Mouse (Mus musculus): ENCODE data around the gene Entpd2. TPM values are rescaled to one million over a fixed set of nuclear protein-coding genes. Genes with fewer than 3 reads are reported as not detected.

Entpd2 gene
- polyA plus RNA-seq, 1 experiment, result 6.2 TPM

DNA sequence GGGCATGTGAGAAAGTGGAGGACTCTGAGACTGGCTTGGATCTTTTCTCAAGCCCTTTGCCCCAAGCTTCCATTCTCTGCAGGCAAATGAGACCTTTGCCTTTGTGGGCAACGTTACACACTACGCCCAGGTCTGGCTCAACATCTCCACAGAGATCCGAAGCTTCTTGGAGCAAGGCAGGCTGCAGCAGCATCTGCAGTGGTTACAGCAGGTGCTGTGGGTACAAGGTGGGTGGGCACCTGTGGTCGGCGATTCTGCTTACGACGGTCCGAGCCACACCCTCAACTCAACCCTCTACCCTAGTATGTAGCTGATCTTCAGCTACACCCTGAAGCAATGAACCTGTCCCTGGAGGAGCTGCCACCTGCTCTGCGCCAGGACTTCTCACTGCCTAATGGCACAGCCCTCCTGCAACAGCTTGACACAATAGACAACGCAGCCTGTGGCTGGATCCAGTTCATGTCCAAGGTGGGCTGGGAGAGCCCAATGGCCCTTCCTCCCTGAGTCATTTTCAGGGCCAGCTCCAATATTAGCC lies 40.7 kb downstream of the Entpd2 start:
- no peak overlapping the region for H3K4me3 ChIP-seq (ENCODE audit: control insufficient read depth, low read depth, low read length)
- H3K36me3 ChIP-seq (ENCODE audit: control insufficient read depth, insufficient read depth, low read length), result no peaks in the 10 kb centered on the region
- no peak overlapping the region for H3K27ac ChIP-seq (ENCODE audit: control insufficient read depth, insufficient read depth, low read depth, low read length)
- H3K27me3 ChIP-seq (ENCODE audit: control insufficient read depth, insufficient read depth, low read length), result no peaks in the 10 kb centered on the region
- TF ChIP-seq CTCF (IDR thresholded peaks at IDR 0.05; ENCODE audit: control insufficient read depth, insufficient read depth, insufficient replicate concordance, low read depth, low read length) (no peak), POLR2A (IDR thresholded peaks at IDR 0.05; ENCODE audit: control insufficient read depth, low read depth, low read length) (no peak)
- H3K4me1 ChIP-seq (ENCODE audit: control insufficient read depth, insufficient read depth, low read length), result no peaks in the 10 kb centered on the region

DNA sequence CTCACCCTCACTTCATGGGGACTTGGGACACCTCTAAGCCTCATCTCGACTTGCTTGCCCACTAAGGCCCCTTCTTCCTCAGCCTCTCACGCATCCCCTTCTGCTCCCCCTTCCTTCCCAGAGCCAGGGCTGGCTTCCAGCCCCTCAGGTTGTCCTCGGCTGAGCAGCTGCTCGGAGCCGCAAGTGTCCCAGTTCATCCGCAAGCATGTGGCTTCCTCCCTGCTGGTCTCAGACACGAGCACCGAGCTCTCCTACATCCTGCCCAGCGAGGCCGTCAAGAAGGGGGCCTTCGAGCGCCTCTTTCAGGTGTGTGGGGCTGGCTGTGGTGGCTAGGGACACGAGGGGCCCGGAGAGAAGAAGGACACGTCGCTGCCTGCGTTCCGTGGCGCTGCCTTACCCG lies 45.4 kb downstream of the Entpd2 start:
- TF ChIP-seq CTCF (IDR thresholded peaks at IDR 0.05; ENCODE audit: control insufficient read depth, insufficient read depth, insufficient replicate concordance, low read depth, low read length), result no peak
- TF ChIP-seq POLR2A (IDR thresholded peaks at IDR 0.05; ENCODE audit: control insufficient read depth, low read depth, low read length), result no peak
- H3K36me3 ChIP-seq (ENCODE audit: control insufficient read depth, insufficient read depth, low read length), result no peaks in the 10 kb centered on the region
- H3K27me3 ChIP-seq (ENCODE audit: control insufficient read depth, insufficient read depth, low read length), result no peaks in the 10 kb centered on the region
- no peak overlapping the region for H3K4me3 ChIP-seq (ENCODE audit: control insufficient read depth, low read depth, low read length)
- no peak overlapping the region for H3K27ac ChIP-seq (ENCODE audit: control insufficient read depth, insufficient read depth, low read depth, low read length)
- no peaks in the 10 kb centered on the region for H3K4me1 ChIP-seq (ENCODE audit: control insufficient read depth, insufficient read depth, low read length)

DNA sequence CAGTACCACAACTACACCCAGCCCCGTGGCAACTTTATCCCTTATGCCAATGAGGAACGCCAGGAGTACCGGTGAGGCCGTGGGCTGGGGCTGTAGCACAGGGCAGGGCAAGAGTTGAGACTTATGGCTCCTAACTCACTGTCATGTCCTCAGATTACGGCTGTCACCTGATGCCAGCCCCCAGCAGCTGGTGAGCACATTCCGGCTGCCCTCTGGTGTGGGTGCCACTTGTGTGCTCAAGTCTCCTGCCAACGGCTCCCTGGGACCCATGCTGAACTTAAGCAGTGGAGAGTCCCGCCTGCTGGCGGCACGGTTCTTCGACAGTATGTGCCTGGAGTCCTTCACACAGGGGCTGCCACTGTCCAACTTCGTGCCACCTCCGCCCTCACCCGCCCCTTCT lies 47.0 kb downstream of the Entpd2 start:
- no peaks in the 10 kb centered on the region for H3K27me3 ChIP-seq (ENCODE audit: control insufficient read depth, insufficient read depth, low read length)
- no peak overlapping the region for H3K4me3 ChIP-seq (ENCODE audit: control insufficient read depth, low read depth, low read length)
- H3K27ac ChIP-seq (ENCODE audit: control insufficient read depth, insufficient read depth, low read depth, low read length), result no peak overlapping the region
- no peak for TF ChIP-seq POLR2A (IDR thresholded peaks at IDR 0.05; ENCODE audit: control insufficient read depth, low read depth, low read length)
- TF ChIP-seq CTCF (IDR thresholded peaks at IDR 0.05; ENCODE audit: control insufficient read depth, insufficient read depth, insufficient replicate concordance, low read depth, low read length), result no peak
- no peaks in the 10 kb centered on the region for H3K36me3 ChIP-seq (ENCODE audit: control insufficient read depth, insufficient read depth, low read length)
- no peaks in the 10 kb centered on the region for H3K4me1 ChIP-seq (ENCODE audit: control insufficient read depth, insufficient read depth, low read length)

Other genes with a start within 250 kb of the Entpd2 start
- 3.8 and 4.0 TPM in 2 replicates for gene Nrarp, start 215.1 kb upstream of the Entpd2 start, polyA plus RNA-seq (2012; rRNA removed)
- 0.98 and 1.3 TPM in 2 replicates for gene Tor4a, start 199.0 kb upstream of the Entpd2 start, polyA plus RNA-seq (2012; rRNA removed)
- gene Nelfb, start 184.4 kb upstream of the Entpd2 start, polyA plus RNA-seq (2012; rRNA removed), result 20.7 and 24.9 TPM in 2 replicates
- 244 and 247 TPM in 2 replicates for gene Stpg3, start 181.2 kb upstream of the Entpd2 start, polyA plus RNA-seq (2012; rRNA removed)
- 552 and 576 TPM in 2 replicates for gene Fam166a, start 177.1 kb upstream of the Entpd2 start, polyA plus RNA-seq (2012; rRNA removed)
- 2,564 and 2,638 TPM in 2 replicates for gene Tubb4b, start 171.2 kb upstream of the Entpd2 start, polyA plus RNA-seq (2012; rRNA removed)
- gene Slc34a3, start 161.5 kb upstream of the Entpd2 start, polyA plus RNA-seq (2012; rRNA removed), result 0.48 and 0.55 TPM in 2 replicates
- 0.05 TPM in 1 of 2 replicates, not detected in the other for gene Rnf224, start 159.1 kb upstream of the Entpd2 start, polyA plus RNA-seq (2012; rRNA removed)
- gene Rnf208, start 153.6 kb upstream of the Entpd2 start, polyA plus RNA-seq (2012; rRNA removed), result 7.4 and 8.1 TPM in 2 replicates
- gene Cysrt1, start 153.4 kb upstream of the Entpd2 start, polyA plus RNA-seq (2012; rRNA removed), result 0.12 and 0.31 TPM in 2 replicates
- gene AL732309.1, start 149.0 kb upstream of the Entpd2 start, polyA plus RNA-seq (2012; rRNA removed), result 7.0 and 7.9 TPM in 2 replicates
- 63.3 and 69.3 TPM in 2 replicates for gene Tmem203, start 140.4 kb upstream of the Entpd2 start, polyA plus RNA-seq (2012; rRNA removed)
- gene Tprn, start 133.3 kb upstream of the Entpd2 start, polyA plus RNA-seq (2012; rRNA removed), result 357 and 363 TPM in 2 replicates
- 54.9 and 64.2 TPM in 2 replicates for gene Ssna1, start 123.4 kb upstream of the Entpd2 start, polyA plus RNA-seq (2012; rRNA removed)
- gene Anapc2, start 123.4 kb upstream of the Entpd2 start, polyA plus RNA-seq (2012; rRNA removed), result 29.3 and 32.3 TPM in 2 replicates
- gene Tmem210, start 107.7 kb upstream of the Entpd2 start, polyA plus RNA-seq (2012; rRNA removed), result 830 and 870 TPM in 2 replicates
- gene Lrrc26, start 106.0 kb upstream of the Entpd2 start, polyA plus RNA-seq (2012; rRNA removed), result 3.5 and 4.3 TPM in 2 replicates
- 0.38 and 0.75 TPM in 2 replicates for gene Grin1, start 76.7 kb upstream of the Entpd2 start, polyA plus RNA-seq (2012; rRNA removed)
- gene Man1b1, start 63.5 kb upstream of the Entpd2 start, polyA plus RNA-seq (2012; rRNA removed), result 25.4 and 29.3 TPM in 2 replicates
- gene Dpp7, start 39.5 kb upstream of the Entpd2 start, polyA plus RNA-seq (2012; rRNA removed), result 4.0 and 5.0 TPM in 2 replicates
- gene Uap1l1, start 30.2 kb upstream of the Entpd2 start, polyA plus RNA-seq (2012; rRNA removed), result 1.7 and 2.2 TPM in 2 replicates
- 1.1 and 1.3 TPM in 2 replicates for gene Sapcd2, start 23.6 kb upstream of the Entpd2 start, polyA plus RNA-seq (2012; rRNA removed)
- 13.6 and 15.9 TPM in 2 replicates for gene Npdc1, start 3.5 kb downstream of the Entpd2 start, polyA plus RNA-seq (2012; rRNA removed)
- gene Fut7, start 27.4 kb downstream of the Entpd2 start, polyA plus RNA-seq (2012; rRNA removed), result 0.10 TPM in 1 of 2 replicates, not detected in the other
- gene Abca2, start 32.8 kb downstream of the Entpd2 start, polyA plus RNA-seq (2012; rRNA removed), result 17.3 and 18.3 TPM in 2 replicates
- gene Clic3, start 61.0 kb downstream of the Entpd2 start, polyA plus RNA-seq (2012; rRNA removed), result 0.78 and 11.8 TPM in 2 replicates
- 34.3 and 35.8 TPM in 2 replicates for gene Paxx, start 65.2 kb downstream of the Entpd2 start, polyA plus RNA-seq (2012; rRNA removed)
- 311 and 369 TPM in 2 replicates for gene Ptgds, start 74.2 kb downstream of the Entpd2 start, polyA plus RNA-seq (2012; rRNA removed)
- 5.7 TPM in 1 of 2 replicates, not detected in the other for gene Lcn12, start 98.0 kb downstream of the Entpd2 start, polyA plus RNA-seq (2012; rRNA removed)
- 137 and 166 TPM in 2 replicates for gene Fbxw5, start 104.9 kb downstream of the Entpd2 start, polyA plus RNA-seq (2012; rRNA removed)
- gene C8g, start 105.8 kb downstream of the Entpd2 start, polyA plus RNA-seq (2012; rRNA removed), result 58.4 and 70.5 TPM in 2 replicates
- 12.2 and 12.7 TPM in 2 replicates for gene Traf2, start 151.1 kb downstream of the Entpd2 start, polyA plus RNA-seq (2012; rRNA removed)
- 170 and 227 TPM in 2 replicates for gene Edf1, start 162.0 kb downstream of the Entpd2 start, polyA plus RNA-seq (2012; rRNA removed)
- gene Mamdc4, start 179.0 kb downstream of the Entpd2 start, polyA plus RNA-seq (2012; rRNA removed), result 1.7 and 8.5 TPM in 2 replicates
- gene Phpt1, start 179.3 kb downstream of the Entpd2 start, polyA plus RNA-seq (2012; rRNA removed), result 102 and 112 TPM in 2 replicates
- 0.11 and 0.19 TPM in 2 replicates for gene Ajm1, start 185.9 kb downstream of the Entpd2 start, polyA plus RNA-seq (2012; rRNA removed)
- 40.9 and 46.2 TPM in 2 replicates for gene Rabl6, start 212.6 kb downstream of the Entpd2 start, polyA plus RNA-seq (2012; rRNA removed)
- 101 and 107 TPM in 2 replicates for gene Ccdc183, start 221.8 kb downstream of the Entpd2 start, polyA plus RNA-seq (2012; rRNA removed)
- gene Tmem141, start 226.1 kb downstream of the Entpd2 start, polyA plus RNA-seq (2012; rRNA removed), result 24.0 and 26.8 TPM in 2 replicates
- 0.07 and 0.54 TPM in 2 replicates for gene Fcna, start 232.2 kb downstream of the Entpd2 start, polyA plus RNA-seq (2012; rRNA removed)